Mouse (Mus musculus) C2C12 (cell line): ENCODE results near the gene Nprl3. TPM values are rescaled to one million over a fixed set of nuclear protein-coding genes. Genes with fewer than 3 reads are reported as not detected.

Source experiments
- H3K27me3 ChIP-seq: one replicate; pipeline ENCODE4 v1.6.1; 2011; ENCODE audit not compliant: control insufficient read depth, insufficient read depth, insufficient read length
- H3K36me3 ChIP-seq: one replicate; pipeline ENCODE4 v1.6.1; 2011; ENCODE audit not compliant: control insufficient read depth, insufficient read depth
- H3K4me3 ChIP-seq: one replicate; pipeline ENCODE4 v1.5.1; 2011; ENCODE audit warnings: mild to moderate bottlenecking, control low read depth; ENCODE audit not compliant: poor library complexity, insufficient read depth, severe bottlenecking
- H3K79me2 ChIP-seq: one replicate; pipeline ENCODE4 v1.6.1; 2011; ENCODE audit not compliant: control insufficient read depth, insufficient read depth
- H3K79me3 ChIP-seq: one replicate; pipeline ENCODE4 v1.6.1; 2011; ENCODE audit warnings: low read depth, control low read depth
- H3ac ChIP-seq: one replicate; pipeline ENCODE3; 2011; ENCODE audit warnings: low read depth; ENCODE audit not compliant: control insufficient read depth, insufficient read length
- CEBPB ChIP-seq: IDR thresholded peaks from one replicate; pipeline ENCODE4 v1.6.1; 2011; ENCODE audit warnings: low read depth, mild to moderate bottlenecking, control low read depth, moderate library complexity
- CTCF ChIP-seq: IDR thresholded peaks from one replicate; pipeline ENCODE4 v1.5.1; 2011; ENCODE audit not compliant: control insufficient read depth, insufficient read depth, insufficient read length
- FOSL1 ChIP-seq: IDR thresholded peaks from one replicate; pipeline ENCODE4 v1.8.0; 2011; ENCODE audit warnings: mild to moderate bottlenecking, low read length; ENCODE audit not compliant: poor library complexity, insufficient read depth, severe bottlenecking
- MAX ChIP-seq: IDR thresholded peaks from one replicate; pipeline ENCODE4 v1.6.1; 2011; ENCODE audit warnings: mild to moderate bottlenecking, control low read depth
- MYOD1 ChIP-seq: IDR thresholded peaks from one replicate; pipeline ENCODE4 v1.6.1; 2011; ENCODE audit warnings: low read depth; ENCODE audit not compliant: control insufficient read depth, insufficient read length
- MYOG ChIP-seq: IDR thresholded peaks from one replicate; pipeline ENCODE4 v1.6.1; 2011; ENCODE audit not compliant: control insufficient read depth, insufficient read length; ENCODE audit errors: extremely low read depth
- USF1 ChIP-seq: IDR thresholded peaks from one replicate; pipeline ENCODE4 v1.6.1; 2011; ENCODE audit warnings: low read depth, mild to moderate bottlenecking, control low read depth, moderate library complexity
- polyA plus RNA-seq: library from polyadenylated mRNA; unstranded; fragments of >200 nt; fragmentation: generic; extraction: Trizol; gene quantifications from one replicate; pipeline ENCODE4 v1.2.1, GENCODE M21; 2012; ENCODE audit warnings: missing spikeins

Gene Nprl3
- polyA plus RNA-seq, 1 experiment: 34.0 TPM

- Histone ChIP-seq H3K79me2 (peaks cover 28% of the 10 kb centered on the region), H3K27me3 (no peaks in the 10 kb centered on the region), H3K36me3 (no peaks in the 10 kb centered on the region), H3K79me3 (peaks cover 14% of the 10 kb centered on the region), H3ac (no peak overlapping the region), H3K4me3 (no peak overlapping the region)
- TF ChIP-seq CEBPB (no peak), MYOD1 (no peak), FOSL1 (no peak), MAX (no peak), MYOG (no peak), USF1 (no peak), CTCF (no peak)
Observed at GRCm38 (mm10) chr11:32268952-32269351, 1.4 kb upstream of the Nprl3 start.

DNA sequence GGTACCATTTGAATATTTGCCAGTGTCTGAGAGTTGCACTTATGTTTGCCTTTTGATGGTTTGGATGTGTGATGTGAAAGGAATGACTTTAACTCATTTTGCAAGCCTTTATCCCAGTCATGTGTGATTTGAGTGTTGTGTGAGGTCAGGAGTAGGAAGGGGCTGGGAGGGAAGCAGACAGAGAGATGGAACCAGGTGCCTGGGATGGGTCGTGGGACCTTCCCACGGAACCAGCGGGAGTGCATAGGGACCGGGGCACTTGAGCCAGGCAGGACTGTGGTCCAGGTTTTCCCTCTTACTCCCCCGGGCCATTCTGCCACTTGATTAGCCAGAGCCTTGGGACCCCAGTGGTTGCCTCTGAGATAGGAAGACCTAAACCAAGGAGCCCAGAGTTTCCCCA lies 457 bp upstream of the Nprl3 start:
- H3K79me3 ChIP-seq: peaks cover 17% of the 10 kb centered on the region
- H3K79me2 ChIP-seq: peaks cover 38% of the 10 kb centered on the region
- H3K36me3 ChIP-seq: no peaks in the 10 kb centered on the region
- TF ChIP-seq USF1 (no peak), MAX (no peak), MYOG (no peak)
- no peak overlapping the region for H3K4me3 ChIP-seq
- peak overlapping the region; percentile 28 for H3ac ChIP-seq
- no peaks in the 10 kb centered on the region for H3K27me3 ChIP-seq

DNA sequence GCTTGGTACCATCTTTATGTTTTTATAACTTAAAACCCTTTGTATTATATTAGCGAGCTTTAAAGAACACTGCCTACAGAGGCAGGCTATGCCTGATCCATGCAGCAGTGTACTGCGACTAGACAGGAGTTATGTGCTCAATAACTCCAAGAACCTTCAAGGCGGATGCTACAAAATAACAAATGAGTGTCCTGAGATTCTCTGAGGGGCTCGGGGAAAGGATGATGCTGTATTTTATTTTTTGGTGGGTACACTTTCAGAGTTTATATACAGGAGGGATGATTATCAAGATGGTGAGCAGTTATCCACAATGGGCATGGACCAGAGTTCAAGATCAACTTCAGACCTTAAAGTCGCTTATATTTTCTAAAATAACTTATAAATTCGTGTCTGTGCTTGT lies 731 bp downstream of the Nprl3 start:
- peak overlapping the region; percentile 95 for H3ac ChIP-seq
- peaks cover 38% of the 10 kb centered on the region for H3K79me2 ChIP-seq
- peaks cover under 1% of the 10 kb centered on the region for H3K36me3 ChIP-seq
- TF ChIP-seq MYOD1 (no peak), CEBPB (no peak), FOSL1 (no peak), USF1 (no peak), MAX (no peak), MYOG (no peak), CTCF (no peak)
- peaks cover 17% of the 10 kb centered on the region for H3K79me3 ChIP-seq
- peak overlapping the region; percentile 78 for H3K4me3 ChIP-seq
- no peaks in the 10 kb centered on the region for H3K27me3 ChIP-seq

DNA sequence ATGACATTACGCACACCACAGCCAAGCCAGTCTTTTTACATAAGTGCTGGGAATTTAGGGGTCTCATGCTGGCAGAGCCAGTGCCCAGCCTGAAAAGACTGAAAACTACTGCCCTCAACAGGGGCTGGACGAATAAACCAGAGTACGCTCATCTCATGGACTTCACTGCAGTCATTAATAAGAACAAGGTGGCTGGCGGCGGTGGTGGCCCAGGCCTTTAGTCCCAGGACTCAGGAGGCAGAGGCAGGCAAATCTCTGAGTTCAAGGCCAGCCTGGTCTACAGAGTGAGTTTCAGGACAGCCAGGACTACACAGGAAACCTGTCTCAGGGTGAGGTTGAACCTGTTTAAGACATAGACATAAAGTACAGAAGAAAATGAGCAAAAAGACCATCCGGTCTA lies 1.3 kb downstream of the Nprl3 start:
- Histone ChIP-seq H3K79me3 (peaks cover 17% of the 10 kb centered on the region), H3K4me3 (no peak overlapping the region), H3K79me2 (peaks cover 43% of the 10 kb centered on the region), H3K36me3 (peaks cover 6% of the 10 kb centered on the region), H3K27me3 (no peaks in the 10 kb centered on the region), H3ac (peak overlapping the region; percentile 4)
- TF ChIP-seq MAX (no peak), CTCF (no peak), USF1 (no peak), FOSL1 (no peak), MYOD1 (no peak), MYOG (no peak), CEBPB (no peak)

DNA sequence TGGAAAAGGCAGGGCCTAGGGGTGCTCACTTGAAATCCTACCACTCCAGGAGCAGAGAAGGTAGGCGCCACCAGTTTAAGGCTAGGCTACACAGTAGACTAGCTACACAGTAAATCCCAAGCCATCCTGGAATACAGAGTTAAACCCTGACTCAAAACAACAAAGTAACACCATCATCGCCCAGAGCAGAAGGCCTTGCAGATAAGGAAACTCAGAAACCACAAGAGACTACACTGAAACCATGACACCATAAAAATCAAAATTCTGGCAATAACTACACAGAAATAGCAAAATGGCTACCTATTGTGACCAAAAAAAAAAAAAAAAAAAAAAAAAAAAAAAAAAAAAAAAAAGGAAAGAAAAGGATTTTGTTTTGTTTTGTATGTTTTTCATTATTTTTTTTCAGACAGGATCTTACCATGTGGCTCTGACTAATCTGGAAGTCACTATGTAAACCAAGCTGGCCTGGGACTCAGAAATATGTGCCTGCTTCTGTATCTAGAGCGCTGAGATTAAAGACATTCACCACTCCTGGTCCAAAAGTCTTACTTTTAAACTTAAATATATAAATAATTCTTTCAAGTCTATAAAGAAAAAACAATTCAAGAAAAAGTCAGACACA lies 2.3 kb downstream of the Nprl3 start:
- TF ChIP-seq USF1: peak; percentile 14
- TF ChIP-seq FOSL1: peak; percentile 38
- no peak for TF ChIP-seq MAX

DNA sequence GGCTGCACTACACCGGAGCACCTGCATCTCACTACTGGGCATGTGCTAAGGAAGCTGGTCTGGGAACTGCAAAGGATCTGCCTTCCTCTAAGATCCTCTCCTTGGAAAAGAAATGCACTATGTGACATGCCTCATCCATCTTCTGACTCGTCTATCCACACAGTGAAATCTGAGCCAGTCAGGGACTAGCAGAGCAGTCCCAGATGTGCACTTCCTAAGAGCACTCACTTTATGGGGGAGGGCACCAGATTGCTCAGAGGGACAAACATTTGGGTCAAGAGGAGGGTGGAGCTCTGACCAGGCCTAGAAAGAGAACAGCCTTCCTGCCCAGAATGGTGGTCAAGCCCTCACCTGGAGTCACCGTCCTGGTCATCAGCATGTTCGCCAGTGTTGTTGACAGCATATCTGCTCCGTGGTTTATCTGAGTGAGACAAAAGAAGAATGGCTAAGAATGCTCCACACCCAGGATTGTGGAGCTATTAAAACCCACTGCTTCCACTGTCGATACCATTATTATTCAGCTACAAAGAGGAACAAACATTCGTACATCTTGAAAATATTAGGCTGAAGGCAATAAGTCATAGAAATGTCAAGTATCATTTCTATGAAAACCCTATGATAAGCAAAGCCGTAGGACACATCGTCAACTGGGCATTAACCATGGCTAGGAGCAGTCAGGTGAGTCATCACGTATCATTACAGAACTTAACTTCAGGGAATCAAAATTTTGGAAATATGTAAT lies 4.7 kb downstream of the Nprl3 start:
- Histone ChIP-seq H3K36me3 (peaks cover 23% of the 10 kb centered on the region), H3K27me3 (no peaks in the 10 kb centered on the region), H3K79me3 (peaks cover 19% of the 10 kb centered on the region), H3K79me2 (peaks cover 63% of the 10 kb centered on the region), H3K4me3 (no peak overlapping the region), H3ac (no peak overlapping the region)
- TF ChIP-seq MAX (no peak), FOSL1 (peak; percentile 22), MYOD1 (no peak)

More for the DNA sequence above, 2.3 kb downstream of the Nprl3 start:
- Histone ChIP-seq H3K27me3 (no peaks in the 10 kb centered on the region), H3K79me3 (peaks cover 19% of the 10 kb centered on the region), H3K79me2 (peaks cover 52% of the 10 kb centered on the region), H3K36me3 (peaks cover 16% of the 10 kb centered on the region), H3K4me3 (no peak overlapping the region), H3ac (no peak overlapping the region)
